Mouse (Mus musculus): Measurements from ENCODE around the gene Hhat. TPM values are rescaled to one million over a fixed set of nuclear protein-coding genes. Genes with fewer than 3 reads are reported as not detected.
A peak's percentile ranks its signal among the peaks of the same experiment; 100 is the strongest.

The Hhat gene
- total RNA-seq, 2 experiments from 2014 or later: 1.6 to 3.3 TPM

GRCm38 (mm10) chr1:192550561-192550960 lies 220.5 kb downstream of the Hhat start:
- DNase-seq: no peak

GRCm38 (mm10) chr1:192546843-192547242 lies 224.2 kb downstream of the Hhat start:
- no peak for DNase-seq

GRCm38 (mm10) chr1:192544901-192545300 lies 226.1 kb downstream of the Hhat start:
- no peak for DNase-seq

GRCm38 (mm10) chr1:192544091-192544490 lies 226.9 kb downstream of the Hhat start:
- DNase-seq: no peak

- no peak for DNase-seq
These were observed 227.3 kb downstream of the Hhat start for GRCm38 (mm10) chr1:192543686-192544085.

- DNase-seq: no peak
These were observed 228.9 kb downstream of the Hhat start for GRCm38 (mm10) chr1:192542093-192542492.

- peak in 1 of 2 experiments; percentile 12 for DNase-seq
These were observed 233.9 kb downstream of the Hhat start for GRCm38 (mm10) chr1:192537169-192537568.

GRCm38 (mm10) chr1:192536440-192536839 lies 234.6 kb downstream of the Hhat start:
- DNase-seq: no peak

- DNase-seq: no peak
These were observed 238.0 kb downstream of the Hhat start for GRCm38 (mm10) chr1:192533016-192533415.

GRCm38 (mm10) chr1:192532212-192532611 lies 238.8 kb downstream of the Hhat start:
- no peak for DNase-seq

GRCm38 (mm10) chr1:192531490-192532146 lies 239.4 kb downstream of the Hhat start:
- no peak for DNase-seq

- no peak for DNase-seq
These were observed 245.2 kb downstream of the Hhat start for GRCm38 (mm10) chr1:192525711-192526350.

- no peak for DNase-seq
These were observed 248.4 kb downstream of the Hhat start for GRCm38 (mm10) chr1:192522376-192523178.

- DNase-seq: peak; percentile 49 to 73
These were observed 250.1 kb downstream of the Hhat start for GRCm38 (mm10) chr1:192520836-192521435.

- no peak for DNase-seq
These were observed 251.3 kb downstream of the Hhat start for GRCm38 (mm10) chr1:192519713-192520112.

GRCm38 (mm10) chr1:192515373-192515772 lies 255.7 kb downstream of the Hhat start:
- no peak for DNase-seq

GRCm38 (mm10) chr1:192512821-192513220 lies 258.2 kb downstream of the Hhat start:
- DNase-seq: no peak

- no peak for DNase-seq
These were observed 267.4 kb downstream of the Hhat start for GRCm38 (mm10) chr1:192503651-192504050.

- no peak for DNase-seq
These were observed 268.2 kb downstream of the Hhat start for GRCm38 (mm10) chr1:192502835-192503234.

GRCm38 (mm10) chr1:192502016-192502415 lies 269.0 kb downstream of the Hhat start:
- no peak for DNase-seq

GRCm38 (mm10) chr1:192497505-192497904 lies 273.5 kb downstream of the Hhat start:
- no peak for DNase-seq

All from heart, adult 18-20 months (tissue).